ENCODE assay signal across 9 mouse cellular contexts in the genomic region with DNA sequence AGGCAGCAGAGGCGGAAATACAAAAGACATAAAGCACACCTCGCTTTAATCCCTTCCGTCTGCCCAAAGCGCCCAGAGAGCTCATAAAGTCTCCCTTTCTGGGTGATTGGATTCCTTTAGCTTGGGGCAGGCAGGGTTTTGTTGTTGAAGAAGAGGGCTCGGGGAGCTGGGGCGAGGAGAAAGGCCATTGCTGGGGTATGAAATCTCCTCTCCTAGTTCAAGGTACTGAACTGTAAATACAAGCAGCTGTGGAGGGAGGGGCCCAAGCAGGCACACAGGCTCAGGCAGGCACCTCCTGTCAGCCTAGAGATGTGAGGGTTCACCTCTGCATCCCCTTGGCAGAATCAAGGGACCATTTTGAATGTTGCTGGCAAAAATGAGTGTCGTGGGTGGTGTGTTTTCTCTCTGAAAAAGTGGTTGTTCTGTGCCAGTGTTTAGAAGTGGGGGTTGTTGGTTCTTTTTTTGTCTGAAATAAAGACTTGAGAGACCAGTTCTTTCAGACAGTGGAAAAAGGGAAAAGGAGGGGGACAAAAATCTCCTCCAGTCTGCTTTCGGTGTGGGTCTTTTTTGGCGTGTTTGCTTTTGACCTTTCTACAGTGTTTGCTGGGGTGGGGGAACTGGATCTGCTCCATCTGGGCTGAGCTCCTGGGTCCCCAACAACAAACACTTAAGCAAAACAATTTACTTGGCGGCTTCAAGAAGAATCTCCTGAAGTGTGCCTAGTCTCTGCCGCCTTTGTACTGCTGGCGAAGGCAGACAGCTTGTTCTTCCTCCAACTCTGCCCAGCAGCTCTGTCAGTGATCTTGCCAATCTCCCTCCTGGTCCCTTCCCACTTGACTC.
DNase-seq lines count a peak whose midpoint lies in the region; ATAC-seq lines count a peak whose summit lies in the region.
"Had no signal": no experiment of that assay in that cellular context is flagged by ENCODE, and none has a peak within 500 bp of the region (broad histone marks: within the 10 kb centered on the region; RNA-seq: fewer than 3 reads in every experiment).

No protein-coding gene starts in this region.

- DNase-seq in kidney, adult 9 months, result no peak
- no peak for DNase-seq in thymus, postnatal 25 days
- no peak for DNase-seq in cerebellum, adult 9-10 months
- no peak for DNase-seq in testis, postnatal 14 days (ENCODE audit: low spot score)

- H3K9me3 ChIP-seq in kidney, embryonic 15.5 days (replicated peaks), result no peaks in the 10 kb centered on the region
- no peaks in the 10 kb centered on the region for H3K9me3 ChIP-seq in embryonic facial prominence, embryonic 15.5 days (replicated peaks)
- H3K9me3 ChIP-seq in limb, embryonic 13.5 days, result no peaks in the 10 kb centered on the region
- no peaks in the 10 kb centered on the region for H3K9me3 ChIP-seq in neural tube, embryonic 13.5 days

- peak overlapping the region; percentile 88 for H3K27ac ChIP-seq in kidney, embryonic 15.5 days
- H3K27ac ChIP-seq in embryonic facial prominence, embryonic 15.5 days (replicated peaks), result peak overlapping the region; percentile 76
- peak overlapping the region; percentile 87 for H3K27ac ChIP-seq in limb, embryonic 13.5 days
- H3K27ac ChIP-seq in neural tube, embryonic 13.5 days (replicated peaks), result peak overlapping the region; percentile 78
- H3K27ac ChIP-seq: macrophage had no signal

- H3K9ac ChIP-seq in kidney, embryonic 15.5 days, result no peak overlapping the region
- no peak overlapping the region for H3K9ac ChIP-seq in embryonic facial prominence, embryonic 15.5 days
- H3K9ac ChIP-seq in limb, embryonic 13.5 days, result peak overlapping the region; percentile 20; the same call in 1 of the 2 replicates
- peak overlapping the region; percentile 46 for H3K9ac ChIP-seq in neural tube, embryonic 13.5 days

- 32% methylated on average over 12 of the region's 12 CpGs for WGBS in kidney, embryonic 15.5 days
- 33% methylated on average over 12 of the region's 12 CpGs for WGBS in embryonic facial prominence, embryonic 15.5 days
- WGBS in limb, embryonic 13.5 days, result 25% methylated on average over 12 of the region's 12 CpGs
- WGBS in neural tube, embryonic 13.5 days, result 22% methylated on average over 12 of the region's 12 CpGs

- no peak overlapping the region for H3K4me3 ChIP-seq in kidney, embryonic 15.5 days (replicated peaks)
- H3K4me3 ChIP-seq in embryonic facial prominence, embryonic 15.5 days (replicated peaks), result no peak overlapping the region
- H3K4me3 ChIP-seq in limb, embryonic 13.5 days, result 0 out of 2 replicates have a peak overlapping the region, but pooled peaks have one; percentile 1
- H3K4me3 ChIP-seq in neural tube, embryonic 13.5 days, result no peak overlapping the region

- H3K4me2 ChIP-seq in kidney, embryonic 15.5 days, result peak overlapping the region; percentile 39
- 0 out of 2 replicates have a peak overlapping the region, but pooled peaks have one; percentile 4 for H3K4me2 ChIP-seq in embryonic facial prominence, embryonic 15.5 days (replicated peaks)
- H3K4me2 ChIP-seq in limb, embryonic 13.5 days (replicated peaks), result peak overlapping the region; percentile 45
- H3K4me2 ChIP-seq in neural tube, embryonic 13.5 days, result peak overlapping the region; percentile 27; the same call in 1 of the 2 replicates

- H3K36me3 ChIP-seq in kidney, embryonic 15.5 days, result no peaks in the 10 kb centered on the region
- H3K36me3 ChIP-seq in embryonic facial prominence, embryonic 15.5 days, result no peaks in the 10 kb centered on the region
- no peaks in the 10 kb centered on the region for H3K36me3 ChIP-seq in limb, embryonic 13.5 days
- no peaks in the 10 kb centered on the region for H3K36me3 ChIP-seq in neural tube, embryonic 13.5 days

- H3K4me1 ChIP-seq in kidney, embryonic 15.5 days, result peaks cover 46% of the 10 kb centered on the region
- H3K4me1 ChIP-seq in embryonic facial prominence, embryonic 15.5 days, result peaks cover 27% of the 10 kb centered on the region
- peaks cover 46% of the 10 kb centered on the region for H3K4me1 ChIP-seq in limb, embryonic 13.5 days
- peaks cover 47% of the 10 kb centered on the region for H3K4me1 ChIP-seq in neural tube, embryonic 13.5 days (replicated peaks)

- ATAC-seq in kidney, embryonic 15.5 days (replicated peaks; ENCODE audit: low FRiP score), result peak; percentile 77
- no peak for ATAC-seq in embryonic facial prominence, embryonic 15.5 days (ENCODE audit: insufficient number of reproducible peaks, low FRiP score, low TSS enrichment, low read depth)
- peak; percentile 57 for ATAC-seq in limb, embryonic 13.5 days (ENCODE audit: low FRiP score, low read depth)
- 0 out of 2 replicates have a peak, but pooled peaks have one; percentile 42 for ATAC-seq in neural tube, embryonic 13.5 days (ENCODE audit: low read depth)

- H3K27me3 ChIP-seq in kidney, embryonic 15.5 days, result no peaks in the 10 kb centered on the region
- H3K27me3 ChIP-seq in embryonic facial prominence, embryonic 15.5 days, result no peaks in the 10 kb centered on the region
- H3K27me3 ChIP-seq in limb, embryonic 13.5 days, result no peaks in the 10 kb centered on the region
- no peaks in the 10 kb centered on the region for H3K27me3 ChIP-seq in neural tube, embryonic 13.5 days

Comparison
In these comparisons a context has a peak if more than half of its experiments do, and no peak if none do; other contexts are left out.
1. H3K9ac ChIP-seq: peak in limb, embryonic 13.5 days (single experiment) and neural tube, embryonic 13.5 days (single experiment); none in kidney, embryonic 15.5 days (single experiment) and embryonic facial prominence, embryonic 15.5 days (single experiment).
2. Peak in every context shown above with its lines, with median percentiles within 50 percentile points of each other: H3K27ac ChIP-seq and H3K4me2 ChIP-seq.